Mouse (Mus musculus): Measurements from ENCODE around the gene Fry.

GRCm38 (mm10) chr5:150325411-150325810, 207.0 kb downstream of the Fry start:
- TF ChIP-seq E2F4 (IDR thresholded peaks at IDR 0.05; ENCODE audit: insufficient read depth) (no peak), USF1 (IDR thresholded peaks at IDR 0.05; ENCODE audit: low read depth) (no peak), MAX (IDR thresholded peaks at IDR 0.05; ENCODE audit: low read depth) (no peak), POLR2A (IDR thresholded peaks at IDR 0.05; ENCODE audit: insufficient read length, low read depth) (no peak)
